Mouse (Mus musculus): ENCODE results near the gene Myt1l.

- TF ChIP-seq CTCF (IDR thresholded peaks at IDR 0.05; ENCODE audit: insufficient read depth, low read depth, low read length) (no peak), POLR2A (IDR thresholded peaks at IDR 0.05; ENCODE audit: insufficient read depth, low read depth, low read length) (no peak)
These were observed 430.5 kb downstream of the Myt1l start for GRCm38 (mm10) chr12:29958637-29959036.
